Mouse (Mus musculus) midbrain, embryonic 14.5 days (tissue): ENCODE results near the gene Ahsa1. TPM values are rescaled to one million over a fixed set of nuclear protein-coding genes. Genes with fewer than 3 reads are reported as not detected.
"Not testable (repeated sequence)": the region's sequence is repeated elsewhere in the genome, so short reads cannot be mapped to it uniquely, and the experiment has no call there.

ENCODE experiments used
- ATAC-seq: fragments of 200-750 bp; cut with Nextera tagmentation; 2 replicates; pipeline ENCODE4 v1.8.0; 2017; ENCODE audit warnings: moderate number of reproducible peaks, moderate library complexity; ENCODE audit not compliant: low FRiP score, low TSS enrichment
- DNase-seq: peaks from one replicate; pipeline ENCODE4 v3.0.0-alpha.2; 2015
- H3K27ac ChIP-seq: fragments of 300-500 bp; sonication (generic); replicated peaks from 2 replicates; pipeline ENCODE4 v1.5.1; 2014; ENCODE audit warnings: mild to moderate bottlenecking, low read depth, low read length, moderate library complexity
- H3K27me3 ChIP-seq: fragments of 300-500 bp; sonication (generic); 2 replicates; pipeline ENCODE4 v1.6.1; 2014; ENCODE audit warnings: low read length, control low read depth, mixed read lengths; ENCODE audit not compliant: control insufficient read depth, insufficient read depth
- H3K36me3 ChIP-seq: fragments of 300-500 bp; sonication (generic); 2 replicates; pipeline ENCODE4 v1.6.1; 2014; ENCODE audit warnings: low read length, control low read depth; ENCODE audit not compliant: control insufficient read depth, insufficient read depth
- H3K4me1 ChIP-seq: fragments of 300-500 bp; sonication (generic); 2 replicates; pipeline ENCODE4 v1.6.1; 2014; ENCODE audit warnings: mild to moderate bottlenecking, antibody characterized with exemption, low read length, control low read depth; ENCODE audit not compliant: control insufficient read depth, insufficient read depth
- H3K4me2 ChIP-seq: fragments of 300-500 bp; sonication (generic); 2 replicates; pipeline ENCODE4 v1.6.1; 2014; ENCODE audit warnings: mild to moderate bottlenecking, low read length, moderate library complexity
- H3K4me3 ChIP-seq: fragments of 300-500 bp; sonication (generic); replicated peaks from 2 replicates; pipeline ENCODE4 v1.5.1; 2014; ENCODE audit warnings: low read depth, low read length
- H3K9ac ChIP-seq: fragments of 300-500 bp; sonication (generic); replicated peaks from 2 replicates; pipeline ENCODE4 v1.6.1; 2014; ENCODE audit warnings: mild to moderate bottlenecking, low read length, moderate library complexity
- H3K9me3 ChIP-seq: fragments of 300-500 bp; sonication (generic); 2 replicates; pipeline ENCODE4 v1.6.1; 2016; ENCODE audit warnings: low read length, control low read depth, mixed read lengths; ENCODE audit not compliant: control insufficient read depth
- WGBS: fragments of 180-500 bp; shearing (Covaris S2); extraction: QIAGEN DNeasy Blood & Tissue Kit; methylation state at CpG from one replicate; pipeline ENCODE4 v1.1.7; 2014; 5-methylcytosine and 5-hydroxymethylcytosine counted together
- polyA plus RNA-seq: library from polyadenylated mRNA; unstranded; fragments of >200 nt; fragmentation: Nextera tagmentation; extraction: Ambion mirVana; gene quantifications from 2 replicates; pipeline ENCODE4 v1.2.1, GENCODE M21; 2014

Ahsa1 gene
- polyA plus RNA-seq, 1 experiment from 2014 or later, result 180 TPM

GRCm38 (mm10) chr12:87277251-87277650, 11.0 kb downstream of the Ahsa1 start:
- ATAC-seq, result not testable (repeated sequence)

DNA sequence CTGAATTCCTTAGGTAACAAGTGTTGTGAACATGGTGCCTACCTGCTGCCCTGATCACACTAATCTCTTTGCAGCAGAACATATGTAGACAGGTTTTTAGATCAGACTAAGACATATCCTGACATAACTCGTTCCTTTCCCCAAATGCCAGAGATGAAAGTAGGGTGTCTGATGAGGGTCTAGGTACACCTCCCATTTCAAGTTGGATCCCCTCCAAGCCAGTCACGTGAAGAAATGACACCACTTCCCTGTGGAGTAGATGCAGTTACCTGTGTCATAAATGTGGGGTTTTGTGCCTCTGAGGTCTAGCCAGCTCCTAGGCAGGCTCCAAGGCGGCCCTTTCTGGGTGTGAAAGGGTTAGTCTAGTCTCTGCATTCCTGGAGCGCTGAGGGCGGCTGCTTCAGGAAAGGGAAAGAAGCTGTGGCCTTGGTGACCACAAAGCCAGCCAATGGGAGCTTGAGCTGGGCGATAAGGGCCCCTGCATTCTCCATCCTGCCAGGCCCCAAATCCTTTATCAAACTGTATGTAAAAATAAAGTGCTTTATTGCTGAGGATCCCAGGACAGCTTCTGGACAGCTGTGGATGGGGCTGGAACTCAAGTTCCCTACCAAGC, 11.9 kb downstream of the Ahsa1 start:
- peaks cover 36% of the 10 kb centered on the region for H3K36me3 ChIP-seq
- H3K4me3 ChIP-seq, result no peak overlapping the region
- H3K4me2 ChIP-seq, result no peak overlapping the region
- H3K27me3 ChIP-seq, result no peaks in the 10 kb centered on the region
- DNase-seq, result peak; percentile 21
- no peak overlapping the region for H3K27ac ChIP-seq
- H3K9ac ChIP-seq, result no peak overlapping the region
- no peak for ATAC-seq
- H3K9me3 ChIP-seq, result no peaks in the 10 kb centered on the region
- 22% methylated on average over 6 of the region's 6 CpGs for WGBS
- no peaks in the 10 kb centered on the region for H3K4me1 ChIP-seq

More at GRCm38 (mm10) chr12:87277251-87277650, 11.0 kb downstream of the Ahsa1 start:
- H3K4me3 ChIP-seq, H3K27me3 ChIP-seq, H3K4me1 ChIP-seq, H3K4me2 ChIP-seq, H3K9ac ChIP-seq, H3K27ac ChIP-seq, H3K9me3 ChIP-seq, DNase-seq: not testable (repeated sequence)
- 87% methylated on average over 4 of the region's 4 CpGs for WGBS
- peaks cover 45% of the 10 kb centered on the region for H3K36me3 ChIP-seq

DNA sequence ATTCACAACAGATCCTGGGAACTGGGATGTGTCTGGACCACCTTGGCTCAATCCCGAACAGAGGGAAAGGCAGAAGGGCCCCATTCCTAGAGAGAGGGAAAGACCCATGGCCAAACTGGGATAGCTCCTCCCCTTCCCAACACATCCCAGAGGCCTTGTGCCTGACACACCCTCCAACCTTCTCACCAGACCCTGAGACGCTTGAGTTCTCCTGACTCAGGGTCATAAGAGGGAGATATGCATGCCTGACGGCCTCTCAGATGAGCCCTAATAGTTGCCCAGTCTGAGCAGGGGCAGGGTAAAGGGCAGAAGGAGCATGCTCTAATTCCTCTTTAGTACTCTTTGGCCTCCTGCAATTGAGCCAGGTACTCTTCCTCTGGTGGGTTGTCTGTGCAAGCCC, 13.1 kb downstream of the Ahsa1 start:
- H3K9me3 ChIP-seq, result no peaks in the 10 kb centered on the region
- no peak overlapping the region for H3K27ac ChIP-seq
- H3K27me3 ChIP-seq, result no peaks in the 10 kb centered on the region
- H3K4me2 ChIP-seq, result no peak overlapping the region
- DNase-seq, result no peak
- 62% methylated on average over 3 of the region's 3 CpGs for WGBS
- no peak overlapping the region for H3K4me3 ChIP-seq
- no peak overlapping the region for H3K9ac ChIP-seq
- H3K4me1 ChIP-seq, result no peaks in the 10 kb centered on the region
- peaks cover 26% of the 10 kb centered on the region for H3K36me3 ChIP-seq
- no peak for ATAC-seq

GRCm38 (mm10) chr12:87279879-87280278, 13.6 kb downstream of the Ahsa1 start:
- Histone ChIP-seq H3K36me3 (peaks cover 21% of the 10 kb centered on the region), H3K4me3 (no peak overlapping the region), H3K27me3 (no peaks in the 10 kb centered on the region), H3K27ac (no peak overlapping the region), H3K9me3 (no peaks in the 10 kb centered on the region), H3K4me2 (no peak overlapping the region), H3K4me1 (no peaks in the 10 kb centered on the region), H3K9ac (no peak overlapping the region)
- no peak for ATAC-seq
- 28% methylated on average over 14 of the region's 14 CpGs for WGBS
- no peak for DNase-seq

GRCm38 (mm10) chr12:87281766-87282165, 15.5 kb downstream of the Ahsa1 start:
- no peak overlapping the region for H3K27ac ChIP-seq
- ATAC-seq, result no peak
- no peak for DNase-seq
- peaks cover 2% of the 10 kb centered on the region; the same call in 1 of the 2 replicates for H3K36me3 ChIP-seq
- no peak overlapping the region for H3K4me2 ChIP-seq
- H3K9me3 ChIP-seq, result no peaks in the 10 kb centered on the region
- H3K9ac ChIP-seq, result no peak overlapping the region
- no peaks in the 10 kb centered on the region for H3K4me1 ChIP-seq
- H3K27me3 ChIP-seq, result no peaks in the 10 kb centered on the region
- H3K4me3 ChIP-seq, result no peak overlapping the region
- 96% methylated on average over 1 of the region's 1 CpGs for WGBS

- Histone ChIP-seq H3K4me2 (no peak overlapping the region), H3K36me3 (no peaks in the 10 kb centered on the region), H3K9ac (no peak overlapping the region), H3K27ac (no peak overlapping the region), H3K4me1 (no peaks in the 10 kb centered on the region), H3K27me3 (no peaks in the 10 kb centered on the region), H3K4me3 (no peak overlapping the region), H3K9me3 (no peaks in the 10 kb centered on the region)
- ATAC-seq, result no peak
- DNase-seq, result no peak
- 93% methylated on average over 4 of the region's 4 CpGs for WGBS
These were observed 16.5 kb downstream of the Ahsa1 start for GRCm38 (mm10) chr12:87282743-87283142.

DNA sequence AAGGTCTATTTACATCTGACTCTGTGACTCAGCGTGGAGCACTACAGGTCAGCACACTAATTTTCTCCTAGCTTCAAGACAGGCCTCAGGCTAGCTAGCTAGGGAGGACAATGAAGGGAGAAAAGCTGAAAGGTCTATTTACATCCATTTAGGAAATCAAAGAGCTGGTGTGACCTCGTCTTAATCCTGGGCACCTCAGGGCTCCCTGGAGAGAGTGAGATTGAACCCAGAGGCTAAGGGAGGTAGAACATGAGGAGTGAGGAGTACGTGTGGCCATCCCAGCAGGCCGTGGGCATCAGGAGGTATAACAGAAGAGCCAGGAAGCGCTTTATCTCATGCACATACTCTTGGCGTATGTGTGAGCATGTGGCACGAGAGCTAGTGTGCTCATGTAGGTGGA, 17.4 kb downstream of the Ahsa1 start:
- Histone ChIP-seq H3K4me2 (no peak overlapping the region), H3K4me3 (no peak overlapping the region), H3K36me3 (no peaks in the 10 kb centered on the region), H3K27ac (no peak overlapping the region), H3K9ac (no peak overlapping the region), H3K27me3 (no peaks in the 10 kb centered on the region), H3K9me3 (no peaks in the 10 kb centered on the region), H3K4me1 (no peaks in the 10 kb centered on the region)
- WGBS, result 56% methylated on average over 7 of the region's 7 CpGs
- ATAC-seq, result no peak
- no peak for DNase-seq

DNA sequence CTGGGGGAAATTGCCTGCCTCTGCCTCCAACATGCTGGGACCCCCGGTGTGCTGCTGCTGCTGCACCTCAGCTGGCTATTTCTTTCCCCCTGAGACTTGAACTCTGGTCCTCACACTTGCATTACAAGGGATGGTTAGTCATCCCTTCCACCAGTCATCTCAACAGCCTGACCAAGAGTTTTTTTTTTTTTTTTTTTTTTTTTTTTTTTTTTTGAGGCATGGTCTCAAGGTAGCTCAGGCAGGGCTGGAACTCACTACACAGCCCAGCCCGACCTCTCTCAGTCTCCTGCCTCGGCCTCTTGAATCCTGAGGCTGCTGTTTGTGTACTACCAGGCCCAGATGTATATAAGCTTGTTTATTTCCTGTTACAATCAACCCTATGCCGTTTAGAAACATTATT, 18.0 kb downstream of the Ahsa1 start:
- H3K27ac ChIP-seq, result no peak overlapping the region
- no peak overlapping the region for H3K9ac ChIP-seq
- H3K36me3 ChIP-seq, result no peaks in the 10 kb centered on the region
- DNase-seq (no peak), ATAC-seq (no peak)
- no peaks in the 10 kb centered on the region for H3K9me3 ChIP-seq
- no peak overlapping the region for H3K4me3 ChIP-seq
- no peaks in the 10 kb centered on the region for H3K4me1 ChIP-seq
- H3K27me3 ChIP-seq, result no peaks in the 10 kb centered on the region
- H3K4me2 ChIP-seq, result no peak overlapping the region
- 85% methylated on average over 4 of the region's 4 CpGs for WGBS

DNA sequence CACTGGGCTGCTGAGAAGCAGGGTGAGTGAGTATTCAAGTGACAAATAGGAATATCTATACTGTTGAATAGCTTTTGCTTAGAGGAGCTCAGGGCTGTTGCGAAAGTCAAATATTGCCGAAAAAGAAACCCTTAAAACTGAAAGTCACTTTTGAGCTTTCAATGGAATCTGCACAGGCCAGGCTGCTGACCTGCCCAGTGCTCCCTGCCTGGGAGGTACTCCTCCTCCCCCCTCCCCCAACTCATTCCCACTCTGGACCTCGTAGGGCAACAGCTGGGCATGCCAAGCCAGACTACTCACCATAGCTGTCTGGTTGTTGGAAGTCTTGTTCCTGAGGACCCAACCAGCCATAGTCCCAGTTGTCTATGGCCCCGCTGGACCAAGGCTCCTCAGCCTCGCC, 18.4 kb downstream of the Ahsa1 start:
- H3K4me2 ChIP-seq, result no peak overlapping the region
- ATAC-seq, result no peak
- H3K4me1 ChIP-seq, result no peaks in the 10 kb centered on the region
- H3K4me3 ChIP-seq, result no peak overlapping the region
- H3K9me3 ChIP-seq, result no peaks in the 10 kb centered on the region
- DNase-seq, result no peak
- no peaks in the 10 kb centered on the region for H3K36me3 ChIP-seq
- WGBS, result 91% methylated on average over 5 of the region's 5 CpGs
- H3K27me3 ChIP-seq, result no peaks in the 10 kb centered on the region
- H3K9ac ChIP-seq, result no peak overlapping the region
- no peak overlapping the region for H3K27ac ChIP-seq
